Mouse (Mus musculus): ENCODE data around the gene Ccl1.

GRCm38 (mm10) chr11:82339921-82340401 is 34.5 kb upstream of the Ccl1 start:
- TF ChIP-seq CTCF (IDR thresholded peaks at IDR 0.05; ENCODE audit: insufficient read depth, low read depth, low read length) (no peak), POLR2A (IDR thresholded peaks at IDR 0.05; ENCODE audit: insufficient read depth, low read depth, low read length) (no peak)

Measured in olfactory bulb, adult 2 months (tissue).